Comparison of ENCODE assay signal across 8 mouse cellular contexts in genomic region chr4:118083217-118083951, GRCm38 (mm10). TPM values are rescaled to one million over a fixed set of nuclear protein-coding genes. Genes with fewer than 3 reads are reported as not detected.
A peak's percentile ranks its signal among the peaks of the same experiment; 100 is the strongest.
DNase-seq lines count a peak whose midpoint lies in the region; ATAC-seq and TF ChIP-seq lines count a peak whose summit lies in the region.

No protein-coding gene starts in this region.

- H3K9ac ChIP-seq in hindbrain, embryonic 16.5 days (ENCODE audit: low read depth, low read length): peak overlapping the region; percentile 41

- peak; percentile 53 for DNase-seq in WW6 (ENCODE audit: low read depth, low spot score)
- DNase-seq in cerebellum, postnatal 4 days (ENCODE audit: low spot score in 2 of 2): peak; percentile 98
- peak; percentile 93 for DNase-seq in gastrocnemius, adult 2 months
- DNase-seq in left cerebral cortex, adult 11 months (ENCODE audit: low spot score): peak; percentile 82
- peak; percentile 96 for DNase-seq in lung, postnatal 36 days
- peak; percentile 93 for DNase-seq in retina, postnatal 1 day
- peak; percentile 91 for DNase-seq in thymus, postnatal 4 days

- TF ChIP-seq CTCF in gastrocnemius, adult 2 months (IDR thresholded peaks at IDR 0.05): no peak; the same call in none of the 2 replicates

- no peaks in the 10 kb centered on the region for H3K27me3 ChIP-seq in hindbrain, embryonic 16.5 days (replicated peaks; ENCODE audit: control insufficient read depth, insufficient read depth, low read length)

- 36% methylated on average over 14 of the region's 14 CpGs for WGBS in hindbrain, embryonic 16.5 days

- no peaks in the 10 kb centered on the region for H3K36me3 ChIP-seq in hindbrain, embryonic 16.5 days (ENCODE audit: control insufficient read depth, insufficient read depth, low read length)

- H3K4me2 ChIP-seq in hindbrain, embryonic 16.5 days (ENCODE audit: low read length): peak overlapping the region; percentile 23; the same call in 1 of the 2 replicates

- peak; percentile 92 for ATAC-seq in hindbrain, embryonic 16.5 days

- H3K4me3 ChIP-seq in gastrocnemius, adult 2 months: no peak overlapping the region
- no peak overlapping the region for H3K4me3 ChIP-seq in hindbrain, embryonic 16.5 days (ENCODE audit: low read length)

- no peaks in the 10 kb centered on the region for H3K9me3 ChIP-seq in hindbrain, embryonic 16.5 days (ENCODE audit: control insufficient read depth, low read length)

- intact Hi-C loops in gastrocnemius, adult 2 months (cut with DNase I): loop anchor here (1.0 to 10.0 kb wide), 3 partner anchors 155 to 379 kb away; no protein-coding TSS in a partner anchor

- peak overlapping the region; percentile 58 for H3K27ac ChIP-seq in gastrocnemius, adult 2 months
- H3K27ac ChIP-seq in hindbrain, embryonic 16.5 days (ENCODE audit: low read depth, low read length): peak overlapping the region; percentile 14; the same call in 1 of the 2 replicates

- peaks cover 4% of the 10 kb centered on the region for H3K4me1 ChIP-seq in hindbrain, embryonic 16.5 days (ENCODE audit: control insufficient read depth, insufficient read depth, low read depth, low read length)

RNA-seq across cellular contexts. Expression of gene St3gal3, which starts 51.3 kb away (rescaled TPM):
- 10 to 100 TPM; 73.4 to 75.0 TPM for total RNA-seq in gastrocnemius, adult 2 months (2021)
- polyA plus RNA-seq in hindbrain, embryonic 16.5 days (2015; fragmentation: Nextera tagmentation; extraction: Ambion mirVana): 13.1 and 13.6 TPM in 2 replicates
